Mouse (Mus musculus) liver, adult 2 months (tissue): Measurements from ENCODE around the gene Iqsec2.

ENCODE experiments used
- CTCF ChIP-seq: fragments of 200-500 bp; IDR thresholded peaks from 2 replicates; pipeline ENCODE4 v1.5.1; 2011; ENCODE audit warnings: low read depth, low read length, control low read depth
- POLR2A ChIP-seq: fragments of 200-500 bp; IDR thresholded peaks from 2 replicates; pipeline ENCODE4 v1.6.1; 2011; ENCODE audit warnings: low read length, control low read depth; ENCODE audit not compliant: insufficient read depth; ENCODE audit errors: extremely low read depth

GRCm38 (mm10) chrX:152191266-152191665 lies 47.2 kb downstream of the Iqsec2 start:
- TF ChIP-seq POLR2A, result no peak
- TF ChIP-seq CTCF, result no peak
